Mouse (Mus musculus) olfactory bulb, adult 2 months (tissue): ENCODE measurements around the gene Stxbp4.

Experiments used
- CTCF ChIP-seq: fragments of 200-500 bp; IDR thresholded peaks from 2 replicates; pipeline ENCODE4 v1.5.1; 2012; ENCODE audit warnings: low read depth, mild to moderate bottlenecking, low read length, moderate library complexity; ENCODE audit not compliant: insufficient read depth
- POLR2A ChIP-seq: fragments of 200-500 bp; IDR thresholded peaks from 2 replicates; pipeline ENCODE4 v1.6.1; 2012; ENCODE audit warnings: mild to moderate bottlenecking, low read depth, low read length, moderate library complexity; ENCODE audit not compliant: insufficient read depth

DNA sequence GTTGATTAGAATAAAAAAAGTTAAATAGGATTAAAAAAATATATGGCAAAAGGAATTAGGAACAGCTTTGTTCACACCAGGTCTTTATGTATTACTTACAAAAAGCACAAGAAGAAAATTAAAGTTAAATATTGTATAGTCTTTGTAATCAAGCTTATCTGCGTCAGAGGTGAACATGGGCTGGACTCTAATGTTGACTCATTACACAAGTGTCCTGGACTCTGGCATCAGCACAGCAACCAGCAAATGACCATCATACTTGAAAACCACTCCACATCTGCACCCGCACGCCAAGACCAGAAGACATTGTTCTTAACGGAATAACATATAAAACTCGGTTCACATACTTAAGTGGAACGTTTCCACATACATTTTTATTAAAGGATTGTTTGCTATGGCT is 29.4 kb upstream of the Stxbp4 start:
- TF ChIP-seq POLR2A (no peak), CTCF (no peak)
